Mouse (Mus musculus) lung, postnatal 0 days (tissue): Measurements from ENCODE around the gene Zbtb43. TPM values are rescaled to one million over a fixed set of nuclear protein-coding genes. Genes with fewer than 3 reads are reported as not detected.

Source experiments
- ATAC-seq: fragments of 200-750 bp; cut with Nextera tagmentation; 2 replicates; pipeline ENCODE4 v1.8.0; 2017; ENCODE audit warnings: moderate library complexity
- DNase-seq: peaks from one replicate; pipeline ENCODE4 v3.0.0-alpha.2; 2016; ENCODE audit warnings: low spot score
- H3K27ac ChIP-seq: fragments of 300-500 bp; sonication (generic); 2 replicates; pipeline ENCODE4 v1.5.1; 2014; ENCODE audit warnings: antibody characterized with exemption, mild to moderate bottlenecking, low read length, mixed read lengths
- H3K27me3 ChIP-seq: fragments of 300-500 bp; sonication (generic); replicated peaks from 2 replicates; pipeline ENCODE4 v1.6.1; 2014; ENCODE audit warnings: low read length, mixed read lengths; ENCODE audit not compliant: insufficient read depth
- H3K36me3 ChIP-seq: fragments of 300-500 bp; sonication (generic); 2 replicates; pipeline ENCODE4 v1.6.1; 2014; ENCODE audit warnings: low read length, mixed read lengths; ENCODE audit not compliant: insufficient read depth
- H3K4me1 ChIP-seq: fragments of 300-500 bp; sonication (generic); 2 replicates; pipeline ENCODE4 v1.6.1; 2014; ENCODE audit warnings: antibody characterized with exemption, low read depth, low read length, mixed read lengths; ENCODE audit not compliant: insufficient read depth
- H3K4me2 ChIP-seq: fragments of 300-500 bp; sonication (generic); replicated peaks from 2 replicates; pipeline ENCODE4 v1.6.1; 2014; ENCODE audit warnings: low read depth, mild to moderate bottlenecking, low read length, moderate library complexity, mixed read lengths
- H3K4me3 ChIP-seq: fragments of 300-500 bp; sonication (generic); 2 replicates; pipeline ENCODE4 v1.5.1; 2014; ENCODE audit warnings: low read depth, low read length
- H3K9ac ChIP-seq: fragments of 300-500 bp; sonication (generic); replicated peaks from 2 replicates; pipeline ENCODE4 v1.6.1; 2014; ENCODE audit warnings: low read depth, mild to moderate bottlenecking
- H3K9me3 ChIP-seq: fragments of 300-500 bp; sonication (generic); 2 replicates; pipeline ENCODE4 v1.6.1; 2016; ENCODE audit warnings: low read length, mixed read lengths
- CTCF ChIP-seq: IDR thresholded peaks from 2 replicates; pipeline ENCODE4 v1.5.1; 2016; ENCODE audit warnings: antibody characterized with exemption, mild to moderate bottlenecking
- EP300 ChIP-seq: IDR thresholded peaks from 2 replicates; pipeline ENCODE4 v1.6.1; 2016; ENCODE audit warnings: antibody characterized with exemption, mild to moderate bottlenecking, control low read depth
- WGBS: fragments of 180-500 bp; shearing (Covaris S2); extraction: QIAGEN DNeasy Blood & Tissue Kit; methylation state at CpG from one replicate; pipeline ENCODE4 v1.1.7; 2014; 5-methylcytosine and 5-hydroxymethylcytosine counted together
- polyA plus RNA-seq: library from polyadenylated mRNA; unstranded; fragments of >200 nt; fragmentation: Nextera tagmentation; extraction: Ambion mirVana; gene quantifications from 2 replicates; pipeline ENCODE4 v1.2.1, GENCODE M21; 2015

Zbtb43 gene
- polyA plus RNA-seq, 1 experiment from 2014 or later: 11.4 TPM

DNA sequence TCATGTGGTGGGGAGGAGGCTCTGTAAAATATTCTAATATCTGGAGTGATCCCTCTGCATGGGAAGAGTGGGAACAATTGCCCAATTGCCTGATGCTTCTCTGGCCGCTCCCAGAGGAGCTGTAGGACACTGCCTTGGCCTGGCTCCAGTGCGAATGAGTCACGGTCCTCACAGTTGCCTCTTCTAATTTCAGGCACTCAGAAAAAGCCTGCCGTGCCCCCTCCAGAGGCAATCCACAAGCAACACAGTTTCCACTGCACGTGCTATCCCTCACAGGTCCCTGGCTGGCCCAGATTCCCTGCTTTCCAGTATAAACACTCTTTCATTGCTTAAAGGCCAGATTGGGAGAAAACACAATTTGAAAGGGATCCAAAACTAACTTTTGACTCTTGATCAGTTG, 24.0 kb downstream of the Zbtb43 start:
- H3K27me3 ChIP-seq: no peaks in the 10 kb centered on the region
- peak; percentile 66 for TF ChIP-seq CTCF
- peak; percentile 67 for TF ChIP-seq EP300
- DNase-seq: peak; percentile 97
- WGBS: 22% methylated on average over 5 of the region's 5 CpGs
- H3K4me2 ChIP-seq: no peak overlapping the region
- peak overlapping the region; percentile 59; the same call in 1 of the 2 replicates for H3K27ac ChIP-seq
- H3K9ac ChIP-seq: no peak overlapping the region
- H3K4me1 ChIP-seq: peaks cover 2% of the 10 kb centered on the region; the same call in 1 of the 2 replicates
- H3K4me3 ChIP-seq: no peak overlapping the region
- peak; percentile 94 for ATAC-seq
- H3K9me3 ChIP-seq: no peaks in the 10 kb centered on the region
- no peaks in the 10 kb centered on the region for H3K36me3 ChIP-seq

DNA sequence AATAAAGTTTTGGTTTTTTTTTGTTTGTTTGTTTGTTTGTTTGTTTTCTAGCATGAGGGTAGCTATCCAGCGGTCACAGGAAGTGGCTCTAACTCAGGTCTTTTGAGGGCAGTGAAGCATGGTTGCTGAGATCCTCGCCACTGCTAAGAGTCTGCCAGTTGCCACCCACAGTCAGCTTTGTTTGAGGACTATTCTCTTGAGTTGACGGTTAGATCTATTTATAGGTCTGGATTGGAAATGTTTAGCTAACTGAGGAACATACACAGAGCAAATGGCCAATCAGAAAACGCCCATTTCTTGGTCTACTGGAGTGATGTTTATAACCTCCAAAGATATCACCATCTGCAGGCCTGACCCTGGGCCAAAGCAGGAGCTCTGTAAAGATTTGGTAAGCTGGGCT, 25.7 kb downstream of the Zbtb43 start:
- WGBS: 21% methylated on average over 4 of the region's 4 CpGs
- H3K27ac ChIP-seq: no peak overlapping the region
- no peaks in the 10 kb centered on the region for H3K36me3 ChIP-seq
- ATAC-seq: no peak
- no peaks in the 10 kb centered on the region for H3K9me3 ChIP-seq
- TF ChIP-seq EP300: 0 out of 2 replicates have a peak, but pooled peaks have one; percentile 10
- no peak for TF ChIP-seq CTCF
- no peak overlapping the region for H3K4me2 ChIP-seq
- H3K4me3 ChIP-seq: no peak overlapping the region
- no peaks in the 10 kb centered on the region for H3K27me3 ChIP-seq
- peak; percentile 55 for DNase-seq
- no peak overlapping the region for H3K9ac ChIP-seq
- H3K4me1 ChIP-seq: peaks cover 2% of the 10 kb centered on the region; the same call in 1 of the 2 replicates

DNA sequence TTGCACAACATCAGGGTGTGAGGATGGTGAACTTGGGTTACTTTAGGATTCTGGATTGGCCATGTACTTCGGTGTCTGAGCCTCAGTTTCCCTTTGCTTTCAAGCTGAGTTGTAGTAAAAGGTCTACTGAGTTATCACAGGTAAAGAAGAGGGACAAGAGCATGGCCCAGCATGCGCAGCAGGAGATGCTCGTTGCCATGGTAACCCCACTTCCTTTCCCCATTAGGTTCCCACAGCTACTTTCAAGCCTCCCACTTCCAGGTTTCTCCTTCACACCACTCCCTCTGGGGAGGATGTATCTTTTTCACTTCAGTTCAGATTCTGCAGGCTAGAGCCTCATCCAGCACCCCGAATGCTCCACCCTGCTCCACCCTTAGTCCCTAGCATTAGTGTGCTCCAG, 27.5 kb downstream of the Zbtb43 start:
- H3K36me3 ChIP-seq: no peaks in the 10 kb centered on the region
- DNase-seq (no peak), ATAC-seq (no peak)
- H3K27ac ChIP-seq: no peak overlapping the region
- no peak for TF ChIP-seq EP300
- no peak for TF ChIP-seq CTCF
- H3K9me3 ChIP-seq: no peaks in the 10 kb centered on the region
- no peaks in the 10 kb centered on the region for H3K27me3 ChIP-seq
- H3K9ac ChIP-seq: no peak overlapping the region
- WGBS: 28% methylated on average over 4 of the region's 4 CpGs
- peaks cover 2% of the 10 kb centered on the region; the same call in 1 of the 2 replicates for H3K4me1 ChIP-seq
- H3K4me3 ChIP-seq: no peak overlapping the region
- H3K4me2 ChIP-seq: no peak overlapping the region

GRCm38 (mm10) chr2:33439980-33440670, 28.2 kb downstream of the Zbtb43 start:
- H3K27ac ChIP-seq: no peak overlapping the region
- ATAC-seq: no peak
- no peak overlapping the region for H3K4me2 ChIP-seq
- H3K9me3 ChIP-seq: no peaks in the 10 kb centered on the region
- no peaks in the 10 kb centered on the region for H3K27me3 ChIP-seq
- no peak overlapping the region for H3K9ac ChIP-seq
- DNase-seq: no peak
- no peak overlapping the region for H3K4me3 ChIP-seq
- 22% methylated on average over 9 of the region's 9 CpGs for WGBS
- H3K4me1 ChIP-seq: peaks cover 5% of the 10 kb centered on the region; the same call in 1 of the 2 replicates
- TF ChIP-seq EP300 (no peak), CTCF (no peak)
- no peaks in the 10 kb centered on the region for H3K36me3 ChIP-seq

DNA sequence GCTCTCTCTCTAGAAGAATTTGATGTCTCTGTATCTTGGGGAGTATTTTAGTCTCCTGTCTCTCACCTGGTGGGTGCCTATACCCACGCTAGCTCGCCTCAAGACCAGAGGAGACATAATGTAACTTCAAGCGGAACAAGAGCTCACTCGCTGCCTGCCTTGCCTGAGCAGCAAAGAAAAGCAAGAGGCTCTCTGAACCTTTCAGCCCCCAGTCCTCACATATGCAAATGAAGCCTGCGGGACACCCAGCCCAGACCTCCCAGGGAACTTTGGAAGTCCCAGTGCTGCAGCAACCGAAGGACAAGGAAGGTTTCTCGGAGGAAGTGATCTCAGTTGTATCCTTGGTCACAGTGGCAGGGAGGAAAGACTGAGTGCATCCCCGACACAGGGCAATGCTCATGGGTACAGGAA, 28.9 kb downstream of the Zbtb43 start:
- no peak for ATAC-seq
- no peak for DNase-seq
- Histone ChIP-seq H3K36me3 (no peaks in the 10 kb centered on the region), H3K9ac (no peak overlapping the region), H3K4me1 (peaks cover 3% of the 10 kb centered on the region; the same call in 1 of the 2 replicates), H3K27me3 (no peaks in the 10 kb centered on the region), H3K27ac (no peak overlapping the region), H3K4me3 (no peak overlapping the region), H3K9me3 (no peaks in the 10 kb centered on the region), H3K4me2 (no peak overlapping the region)
- WGBS: 22% methylated on average over 8 of the region's 8 CpGs
- TF ChIP-seq CTCF (no peak), EP300 (no peak)

GRCm38 (mm10) chr2:33438377-33438776, 30.0 kb downstream of the Zbtb43 start:
- 48% methylated on average over 2 of the region's 2 CpGs for WGBS

More at GRCm38 (mm10) chr2:33438377-33438776, 30.0 kb downstream of the Zbtb43 start:
- H3K27me3 ChIP-seq: no peaks in the 10 kb centered on the region
- ATAC-seq (no peak), DNase-seq (no peak)
- no peak overlapping the region for H3K27ac ChIP-seq
- H3K36me3 ChIP-seq: no peaks in the 10 kb centered on the region
- H3K4me1 ChIP-seq: peaks cover 3% of the 10 kb centered on the region; the same call in 1 of the 2 replicates
- no peaks in the 10 kb centered on the region for H3K9me3 ChIP-seq
- TF ChIP-seq EP300 (no peak), CTCF (no peak)
- no peak overlapping the region for H3K9ac ChIP-seq
- H3K4me2 ChIP-seq: no peak overlapping the region
- H3K4me3 ChIP-seq: no peak overlapping the region
